Mouse (Mus musculus) kidney, embryonic 16.5 days (tissue): Measurements from ENCODE around the gene Gm48552. TPM values are rescaled to one million over a fixed set of nuclear protein-coding genes. Genes with fewer than 3 reads are reported as not detected.

Experiments used
- ATAC-seq: fragments of 200-750 bp; cut with Nextera tagmentation; 2 replicates; pipeline ENCODE4 v1.8.0; 2017; ENCODE audit warnings: moderate TSS enrichment; ENCODE audit not compliant: low FRiP score, low TSS enrichment
- H3K27ac ChIP-seq: fragments of 300-500 bp; sonication (generic); 2 replicates; pipeline ENCODE4 v1.5.1; 2014; ENCODE audit warnings: low read length
- H3K27me3 ChIP-seq: fragments of 300-500 bp; sonication (generic); 2 replicates; pipeline ENCODE4 v1.6.1; 2014; ENCODE audit warnings: low read length, control low read depth, mixed read lengths; ENCODE audit not compliant: insufficient read depth
- H3K36me3 ChIP-seq: fragments of 300-500 bp; sonication (generic); 2 replicates; pipeline ENCODE4 v1.6.1; 2014; ENCODE audit warnings: low read length, control low read depth, mixed read lengths; ENCODE audit not compliant: insufficient read depth
- H3K4me1 ChIP-seq: fragments of 300-500 bp; sonication (generic); 2 replicates; pipeline ENCODE4 v1.6.1; 2014; ENCODE audit warnings: low read length, control low read depth, mixed read lengths; ENCODE audit not compliant: insufficient read depth
- H3K4me2 ChIP-seq: fragments of 300-500 bp; sonication (generic); replicated peaks from 2 replicates; pipeline ENCODE4 v1.6.1; 2014; ENCODE audit warnings: low read depth, low read length
- H3K4me3 ChIP-seq: fragments of 300-500 bp; sonication (generic); 2 replicates; pipeline ENCODE4 v1.5.1; 2014; ENCODE audit warnings: mild to moderate bottlenecking, low read length
- H3K9ac ChIP-seq: fragments of 300-500 bp; sonication (generic); replicated peaks from 2 replicates; pipeline ENCODE4 v1.6.1; 2014; ENCODE audit warnings: low read length
- H3K9me3 ChIP-seq: fragments of 300-500 bp; sonication (generic); 2 replicates; pipeline ENCODE4 v1.6.1; 2016; ENCODE audit warnings: low read length, control low read depth
- WGBS: fragments of 180-500 bp; shearing (Covaris S2); extraction: QIAGEN DNeasy Blood & Tissue Kit; methylation state at CpG from one replicate; pipeline ENCODE4 v1.1.7; 2014; 5-methylcytosine and 5-hydroxymethylcytosine counted together
- polyA plus RNA-seq: library from polyadenylated mRNA; unstranded; fragments of >200 nt; fragmentation: Nextera tagmentation; extraction: Ambion mirVana; gene quantifications from 2 replicates; pipeline ENCODE4 v1.2.1, GENCODE M21; 2015

Gene Gm48552
- polyA plus RNA-seq, 1 experiment from 2014 or later: 1.4 TPM

- peaks cover 33% of the 10 kb centered on the region for H3K4me1 ChIP-seq
- H3K27ac ChIP-seq: peak overlapping the region; percentile 81
- peak overlapping the region; percentile 88 for H3K4me3 ChIP-seq
- peak overlapping the region; percentile 90 for H3K4me2 ChIP-seq
- H3K27me3 ChIP-seq: no peaks in the 10 kb centered on the region
- peak; percentile 12 for ATAC-seq
- no peaks in the 10 kb centered on the region for H3K9me3 ChIP-seq
- peak overlapping the region; percentile 97 for H3K9ac ChIP-seq
- under 1% methylated on average over 25 of the region's 29 CpGs for WGBS
- peaks cover 7% of the 10 kb centered on the region; the same call in 1 of the 2 replicates for H3K36me3 ChIP-seq
Observed at GRCm38 (mm10) chr10:81349961-81350350, 38.8 kb upstream of the Gm48552 start.

DNA sequence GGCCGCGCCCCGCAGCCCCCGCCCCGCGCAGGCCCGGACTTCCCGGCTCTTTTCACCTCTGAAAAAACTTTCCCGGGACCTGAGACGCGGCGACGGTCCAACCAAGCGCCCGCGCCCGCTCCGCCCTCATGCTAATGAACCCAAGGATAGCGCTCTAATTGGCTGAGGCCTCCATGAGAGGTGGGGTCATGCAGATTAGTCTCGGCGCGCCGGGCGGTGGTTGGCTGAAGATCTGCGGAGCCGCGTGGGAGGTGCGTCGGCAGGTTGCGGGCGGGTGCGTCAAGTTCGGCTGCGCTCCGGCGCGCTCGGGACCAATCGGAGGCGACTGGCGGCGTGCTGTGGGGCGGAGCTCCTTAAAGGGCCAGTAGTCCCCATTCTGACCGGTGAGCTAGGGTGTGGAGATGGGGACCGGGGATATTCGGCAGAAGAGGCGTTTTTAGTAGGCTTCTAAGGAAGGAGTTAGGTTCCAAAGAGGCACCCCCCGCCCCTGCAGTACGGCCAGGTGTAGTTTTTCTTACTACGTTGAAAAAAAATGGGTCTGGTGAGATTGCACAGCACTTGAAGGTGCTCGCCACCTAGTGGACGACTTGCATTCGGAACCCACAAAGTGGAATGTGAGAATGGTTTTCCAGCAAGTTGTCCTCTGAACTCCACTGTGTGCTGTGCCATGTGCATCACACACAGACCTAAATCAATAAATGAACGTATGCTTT lies 38.3 kb upstream of the Gm48552 start, which contains the start of gene Hmg20b:
Gene Hmg20b, minus strand, starts transcription at position 130 of the 713 bp plus-strand sequence.
- peak within 1 kb of the TSS; percentile 88 for H3K4me3 ChIP-seq
- H3K4me2 ChIP-seq: peak within 1 kb of the TSS; percentile 90
- no peaks in the 10 kb centered on the region for H3K9me3 ChIP-seq
- H3K4me1 ChIP-seq: peaks cover 33% of the 10 kb centered on the region
- H3K9ac ChIP-seq: peak within 1 kb of the TSS; percentile 97
- no peaks in the 10 kb centered on the region for H3K27me3 ChIP-seq
- H3K27ac ChIP-seq: peak within 1 kb of the TSS; percentile 81
- H3K36me3 ChIP-seq: peaks cover 7% of the 10 kb centered on the region; the same call in 1 of the 2 replicates
- under 1% methylated on average over 52 of the region's 54 CpGs for WGBS
- ATAC-seq: peak; percentile 95

DNA sequence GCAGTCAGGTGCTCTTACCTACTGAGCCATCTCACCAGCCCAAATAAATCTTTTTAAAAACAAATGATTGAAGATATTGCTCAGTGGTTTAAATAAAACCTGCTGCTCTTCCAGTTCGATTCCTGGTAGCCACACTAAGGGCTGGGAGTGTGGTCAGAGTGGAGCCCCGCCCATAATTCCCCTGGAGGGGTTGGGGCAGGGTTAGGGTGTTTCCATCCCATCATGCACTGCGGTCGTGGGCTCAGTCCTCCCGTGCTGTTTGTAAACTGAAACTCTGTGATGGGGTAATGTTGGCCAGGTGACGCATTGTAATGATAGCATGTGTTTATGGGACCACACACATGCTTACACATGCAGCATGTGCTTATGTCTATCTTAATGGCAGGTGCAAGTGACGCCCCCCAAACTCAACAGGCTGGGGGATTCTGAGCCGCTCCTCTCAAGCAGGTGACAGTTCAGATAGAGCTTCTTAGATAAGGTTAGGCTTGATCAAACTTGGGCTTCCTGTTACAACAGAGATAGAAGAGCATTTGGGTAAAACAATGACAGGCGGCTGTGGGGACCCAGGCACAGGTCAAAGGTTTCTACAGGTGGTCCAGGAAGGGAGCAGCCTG lies 37.0 kb upstream of the Gm48552 start:
- Histone ChIP-seq H3K4me1 (peaks cover 36% of the 10 kb centered on the region), H3K9me3 (no peaks in the 10 kb centered on the region), H3K36me3 (peaks cover 7% of the 10 kb centered on the region; the same call in 1 of the 2 replicates), H3K27ac (no peak overlapping the region), H3K27me3 (no peaks in the 10 kb centered on the region), H3K9ac (no peak overlapping the region), H3K4me2 (no peak overlapping the region), H3K4me3 (no peak overlapping the region)
- no peak for ATAC-seq
- 28% methylated on average over 9 of the region's 9 CpGs for WGBS

- H3K27ac ChIP-seq: no peak overlapping the region
- H3K9ac ChIP-seq: no peak overlapping the region
- no peaks in the 10 kb centered on the region for H3K36me3 ChIP-seq
- no peaks in the 10 kb centered on the region for H3K9me3 ChIP-seq
- H3K4me1 ChIP-seq: peaks cover 35% of the 10 kb centered on the region
- ATAC-seq: no peak
- H3K4me2 ChIP-seq: no peak overlapping the region
- H3K4me3 ChIP-seq: no peak overlapping the region
- H3K27me3 ChIP-seq: no peaks in the 10 kb centered on the region
- 71% methylated on average over 9 of the region's 9 CpGs for WGBS
Observed at GRCm38 (mm10) chr10:81354738-81355477, 33.9 kb upstream of the Gm48552 start.

DNA sequence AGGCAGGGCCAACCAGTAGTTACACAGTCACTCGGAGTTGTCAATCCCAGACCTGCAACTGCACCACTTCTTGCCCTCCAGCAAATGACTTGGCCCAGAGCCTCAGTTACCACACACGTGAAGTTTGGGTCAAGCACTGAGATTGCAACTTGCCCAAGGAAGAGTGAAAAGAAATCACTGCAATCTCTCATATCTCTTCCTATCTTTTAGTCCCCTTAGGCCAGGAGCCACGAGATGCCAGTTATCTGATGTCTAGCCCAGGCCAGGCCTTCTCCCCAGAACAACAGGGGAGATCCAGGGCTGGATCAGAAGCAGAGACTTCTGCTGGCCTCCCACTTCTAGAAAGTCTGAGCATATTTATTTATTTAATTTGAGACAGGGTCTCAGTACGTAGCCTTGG lies 33.3 kb upstream of the Gm48552 start:
- H3K4me2 ChIP-seq: no peak overlapping the region
- H3K4me1 ChIP-seq: peaks cover 35% of the 10 kb centered on the region
- no peak overlapping the region for H3K4me3 ChIP-seq
- H3K9me3 ChIP-seq: no peaks in the 10 kb centered on the region
- H3K9ac ChIP-seq: no peak overlapping the region
- WGBS: 80% methylated on average over 4 of the region's 4 CpGs
- H3K27ac ChIP-seq: no peak overlapping the region
- no peaks in the 10 kb centered on the region for H3K36me3 ChIP-seq
- H3K27me3 ChIP-seq: no peaks in the 10 kb centered on the region
- no peak for ATAC-seq

GRCm38 (mm10) chr10:81356352-81356990 lies 32.3 kb upstream of the Gm48552 start:
- peak overlapping the region; percentile 46; the same call in 1 of the 2 replicates for H3K9ac ChIP-seq
- no peaks in the 10 kb centered on the region for H3K9me3 ChIP-seq
- peaks cover 28% of the 10 kb centered on the region for H3K4me1 ChIP-seq
- no peak overlapping the region for H3K27ac ChIP-seq
- peak overlapping the region; percentile 99 for H3K4me2 ChIP-seq
- no peaks in the 10 kb centered on the region for H3K27me3 ChIP-seq
- ATAC-seq: no peak
- peak overlapping the region; percentile 79; the same call in 1 of the 2 replicates for H3K4me3 ChIP-seq
- no peaks in the 10 kb centered on the region for H3K36me3 ChIP-seq
- WGBS: 50% methylated on average over 12 of the region's 12 CpGs

DNA sequence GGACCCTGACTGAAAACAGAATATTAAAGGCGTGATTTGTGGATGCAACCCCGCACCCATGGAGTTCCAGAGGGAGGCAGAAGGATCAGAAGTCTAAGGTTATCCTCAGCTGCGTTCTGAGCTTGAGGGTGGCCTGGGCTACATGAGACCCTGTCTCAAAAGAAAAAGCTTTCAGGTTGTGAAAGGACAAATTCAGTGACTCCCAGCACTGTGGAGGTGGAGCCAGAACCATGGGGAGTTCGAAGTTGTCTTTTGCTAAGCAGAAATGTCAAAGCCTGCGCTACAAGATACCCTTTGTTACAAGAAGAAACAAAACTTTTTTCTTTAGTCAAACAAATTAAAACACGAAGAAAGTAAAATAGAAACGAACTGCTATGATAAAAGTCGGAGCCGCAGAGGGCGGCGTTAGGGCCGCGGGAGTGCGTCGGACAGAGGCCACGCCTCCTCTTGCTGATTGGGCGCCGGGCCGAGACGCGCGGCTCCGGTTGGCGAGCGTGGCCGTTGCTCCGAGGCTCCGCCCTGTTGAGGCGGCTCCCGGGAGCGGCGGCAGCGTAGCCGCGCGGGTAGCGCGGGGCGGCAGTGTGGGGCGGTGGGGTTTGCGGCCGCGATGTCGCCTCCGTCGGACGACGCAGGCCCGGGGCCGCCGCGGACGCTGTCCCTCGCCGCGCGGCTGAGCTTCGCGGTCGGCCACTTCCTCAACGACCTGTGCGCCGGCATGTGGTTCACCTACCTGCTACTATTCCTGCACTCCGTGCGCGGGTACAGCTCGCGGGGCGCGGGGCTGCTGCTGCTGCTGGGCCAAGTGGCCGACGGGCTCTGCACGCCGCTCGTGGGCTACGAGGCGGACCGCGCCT lies 31.6 kb upstream of the Gm48552 start, which contains the start of gene Mfsd12:
Gene Mfsd12, plus strand, starts transcription at position 501 of the 854 bp plus-strand sequence.
- peak; percentile 80 for ATAC-seq
- Histone ChIP-seq H3K9me3 (no peaks in the 10 kb centered on the region), H3K4me3 (peak within 1 kb of the TSS; percentile 79), H3K36me3 (no peaks in the 10 kb centered on the region), H3K9ac (peak within 1 kb of the TSS; percentile 83), H3K27ac (0 out of 2 replicates have a peak within 1 kb of the TSS, but pooled peaks have one; percentile 25), H3K4me1 (peaks cover 25% of the 10 kb centered on the region), H3K4me2 (peak within 1 kb of the TSS; percentile 99), H3K27me3 (no peaks in the 10 kb centered on the region)
- 2% methylated on average over 74 of the region's 79 CpGs for WGBS

GRCm38 (mm10) chr10:81358209-81358608 lies 30.6 kb upstream of the Gm48552 start:
- 0 out of 2 replicates have a peak overlapping the region, but pooled peaks have one; percentile 25 for H3K27ac ChIP-seq
- 43% methylated on average over 4 of the region's 4 CpGs for WGBS
- peak overlapping the region; percentile 83 for H3K9ac ChIP-seq
- peak overlapping the region; percentile 79 for H3K4me3 ChIP-seq
- no peaks in the 10 kb centered on the region for H3K9me3 ChIP-seq
- ATAC-seq: no peak
- H3K4me2 ChIP-seq: peak overlapping the region; percentile 99
- no peaks in the 10 kb centered on the region for H3K36me3 ChIP-seq
- H3K4me1 ChIP-seq: peaks cover 30% of the 10 kb centered on the region
- no peaks in the 10 kb centered on the region for H3K27me3 ChIP-seq
